Mouse (Mus musculus) kidney, embryonic 15.5 days (tissue): ENCODE results near the gene Taf4. TPM values are rescaled to one million over a fixed set of nuclear protein-coding genes. Genes with fewer than 3 reads are reported as not detected.
A peak's percentile ranks its signal among the peaks of the same experiment; 100 is the strongest.

Experiments used
- ATAC-seq: fragments of 200-750 bp; cut with Nextera tagmentation; replicated peaks from 2 replicates; pipeline ENCODE4 v1.8.0; 2017; ENCODE audit warnings: moderate TSS enrichment; ENCODE audit not compliant: low FRiP score
- H3K27ac ChIP-seq: fragments of 300-500 bp; sonication (generic); 2 replicates; pipeline ENCODE4 v1.5.1; 2015; ENCODE audit warnings: mild to moderate bottlenecking, inconsistent platforms
- H3K27me3 ChIP-seq: fragments of 300-500 bp; sonication (generic); 2 replicates; pipeline ENCODE4 v1.6.1; 2015; ENCODE audit warnings: inconsistent platforms
- H3K36me3 ChIP-seq: fragments of 300-500 bp; sonication (generic); 2 replicates; pipeline ENCODE4 v1.6.1; 2015; ENCODE audit warnings: inconsistent platforms
- H3K4me1 ChIP-seq: fragments of 300-500 bp; sonication (generic); 2 replicates; pipeline ENCODE4 v1.6.1; 2015; ENCODE audit warnings: inconsistent platforms
- H3K4me2 ChIP-seq: fragments of 300-500 bp; sonication (generic); 2 replicates; pipeline ENCODE4 v1.6.1; 2015; ENCODE audit warnings: moderate library complexity, mild to moderate bottlenecking, inconsistent platforms
- H3K4me3 ChIP-seq: fragments of 300-500 bp; sonication (generic); replicated peaks from 2 replicates; pipeline ENCODE4 v1.5.1; 2015; ENCODE audit warnings: mild to moderate bottlenecking, inconsistent platforms
- H3K9ac ChIP-seq: fragments of 300-500 bp; sonication (generic); 2 replicates; pipeline ENCODE4 v1.6.1; 2015; ENCODE audit warnings: mild to moderate bottlenecking, inconsistent platforms
- H3K9me3 ChIP-seq: fragments of 300-500 bp; sonication (generic); replicated peaks from 2 replicates; pipeline ENCODE4 v1.6.1; 2016; ENCODE audit warnings: inconsistent platforms
- WGBS: fragments of 180-500 bp; shearing (Covaris S2); methylation state at CpG from one replicate; pipeline ENCODE4 v1.1.7; 2015; ENCODE audit warnings: mixed read lengths; 5-methylcytosine and 5-hydroxymethylcytosine counted together
- polyA plus RNA-seq: library from polyadenylated mRNA; unstranded; fragments of >200 nt; fragmentation: Nextera tagmentation; extraction: Ambion mirVana; gene quantifications from 2 replicates; pipeline ENCODE4 v1.2.1, GENCODE M21; 2015

The Taf4 gene
- polyA plus RNA-seq, 1 experiment from 2014 or later: 3.9 TPM

- H3K9ac ChIP-seq: no peak overlapping the region
- H3K9me3 ChIP-seq: no peaks in the 10 kb centered on the region
- WGBS: 87% methylated on average over 6 of the region's 6 CpGs
- ATAC-seq: no peak
- no peak overlapping the region for H3K4me3 ChIP-seq
- peaks cover 92% of the 10 kb centered on the region for H3K36me3 ChIP-seq
- H3K27me3 ChIP-seq: no peaks in the 10 kb centered on the region
- H3K4me2 ChIP-seq: no peak overlapping the region
- H3K27ac ChIP-seq: no peak overlapping the region
- peaks cover under 1% of the 10 kb centered on the region; the same call in 1 of the 2 replicates for H3K4me1 ChIP-seq
Measured at GRCm38 (mm10) chr2:179924038-179924437, 52.4 kb downstream of the Taf4 start.

DNA sequence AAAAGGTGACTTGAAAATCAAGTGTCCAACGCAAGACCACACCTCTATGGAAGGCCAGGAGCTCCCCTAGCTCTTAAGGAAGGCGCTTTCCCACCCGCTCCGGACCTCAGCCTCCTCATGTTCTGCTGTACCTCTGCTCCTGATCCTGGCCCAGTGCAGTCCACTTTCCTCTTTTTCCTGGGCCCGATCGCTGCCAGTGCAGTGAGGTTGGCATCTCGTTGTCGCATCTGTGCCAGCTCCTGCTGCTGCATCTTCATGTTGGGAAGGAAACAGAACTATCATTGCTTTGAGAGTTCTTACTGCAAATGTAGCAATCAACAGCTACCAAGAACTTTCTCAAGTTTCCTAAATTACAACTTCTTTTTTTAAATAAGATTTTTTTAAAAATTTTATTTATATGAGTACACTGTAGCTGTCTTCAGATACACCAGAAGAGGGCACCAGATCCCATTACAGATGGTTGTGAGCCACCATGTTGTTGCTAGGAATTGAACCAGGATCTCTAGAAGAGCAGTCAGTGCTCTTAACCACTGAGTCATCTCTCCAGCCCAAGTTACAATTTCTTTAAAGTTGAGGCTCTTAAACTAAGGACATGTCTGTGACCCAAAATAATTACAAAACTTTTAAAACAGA lies 55.3 kb downstream of the Taf4 start:
- H3K36me3 ChIP-seq: peaks cover 89% of the 10 kb centered on the region
- H3K4me3 ChIP-seq: no peak overlapping the region
- H3K9me3 ChIP-seq: no peaks in the 10 kb centered on the region
- no peaks in the 10 kb centered on the region for H3K4me1 ChIP-seq
- no peaks in the 10 kb centered on the region for H3K27me3 ChIP-seq
- 96% methylated on average over 8 of the region's 8 CpGs for WGBS
- ATAC-seq: no peak
- H3K4me2 ChIP-seq: no peak overlapping the region
- H3K27ac ChIP-seq: no peak overlapping the region
- H3K9ac ChIP-seq: no peak overlapping the region

GRCm38 (mm10) chr2:179920042-179920441 lies 56.4 kb downstream of the Taf4 start:
- no peak overlapping the region for H3K4me2 ChIP-seq
- peaks cover 89% of the 10 kb centered on the region for H3K36me3 ChIP-seq
- no peak overlapping the region for H3K9ac ChIP-seq
- WGBS: 71% methylated on average over 4 of the region's 4 CpGs
- no peaks in the 10 kb centered on the region for H3K27me3 ChIP-seq
- H3K9me3 ChIP-seq: no peaks in the 10 kb centered on the region
- no peaks in the 10 kb centered on the region for H3K4me1 ChIP-seq
- no peak for ATAC-seq
- no peak overlapping the region for H3K4me3 ChIP-seq
- H3K27ac ChIP-seq: no peak overlapping the region

GRCm38 (mm10) chr2:179916877-179917673 lies 59.4 kb downstream of the Taf4 start:
- H3K27ac ChIP-seq: no peak overlapping the region
- 20% methylated on average over 5 of the region's 5 CpGs for WGBS
- peaks cover 87% of the 10 kb centered on the region for H3K36me3 ChIP-seq

DNA sequence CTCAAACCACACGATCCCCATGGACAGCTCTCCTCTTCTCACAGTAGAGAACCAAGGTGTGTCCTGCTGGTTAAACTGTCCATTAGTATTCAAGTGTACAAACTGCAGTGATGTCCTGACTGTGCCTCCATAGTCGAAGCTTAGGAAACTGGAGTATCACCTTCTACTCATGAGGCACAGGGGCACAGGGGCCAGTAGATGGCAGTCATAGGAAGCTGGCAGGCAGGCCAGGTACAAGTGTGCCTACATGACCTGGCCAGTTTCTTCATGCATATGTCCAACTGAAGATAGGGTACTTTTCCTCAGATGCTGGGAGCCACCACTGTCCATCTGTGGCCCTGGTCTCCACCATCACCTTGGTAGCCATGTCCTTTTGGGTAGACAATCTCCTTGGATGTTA lies 62.2 kb downstream of the Taf4 start:
- no peak for ATAC-seq
- WGBS: 63% methylated on average over 2 of the region's 2 CpGs
- no peaks in the 10 kb centered on the region for H3K9me3 ChIP-seq
- no peak overlapping the region for H3K4me2 ChIP-seq
- no peak overlapping the region for H3K4me3 ChIP-seq
- H3K4me1 ChIP-seq: peaks cover 13% of the 10 kb centered on the region
- peaks cover 72% of the 10 kb centered on the region for H3K36me3 ChIP-seq
- H3K9ac ChIP-seq: no peak overlapping the region
- no peaks in the 10 kb centered on the region for H3K27me3 ChIP-seq
- no peak overlapping the region for H3K27ac ChIP-seq

More at GRCm38 (mm10) chr2:179916877-179917673, 59.4 kb downstream of the Taf4 start:
- peaks cover 13% of the 10 kb centered on the region for H3K4me1 ChIP-seq
- no peaks in the 10 kb centered on the region for H3K27me3 ChIP-seq
- no peak overlapping the region for H3K9ac ChIP-seq
- no peaks in the 10 kb centered on the region for H3K9me3 ChIP-seq
- no peak overlapping the region for H3K4me3 ChIP-seq
- ATAC-seq: peak; percentile 52
- no peak overlapping the region for H3K4me2 ChIP-seq

GRCm38 (mm10) chr2:179913349-179913748 lies 63.1 kb downstream of the Taf4 start:
- H3K4me1 ChIP-seq: peaks cover 13% of the 10 kb centered on the region
- H3K9me3 ChIP-seq: no peaks in the 10 kb centered on the region
- no peak overlapping the region for H3K4me3 ChIP-seq
- H3K27me3 ChIP-seq: no peaks in the 10 kb centered on the region
- no peak overlapping the region for H3K4me2 ChIP-seq
- H3K36me3 ChIP-seq: peaks cover 65% of the 10 kb centered on the region
- H3K27ac ChIP-seq: peak overlapping the region; percentile 27; the same call in 1 of the 2 replicates
- no peak for ATAC-seq
- WGBS: 66% methylated on average over 15 of the region's 15 CpGs
- H3K9ac ChIP-seq: no peak overlapping the region

DNA sequence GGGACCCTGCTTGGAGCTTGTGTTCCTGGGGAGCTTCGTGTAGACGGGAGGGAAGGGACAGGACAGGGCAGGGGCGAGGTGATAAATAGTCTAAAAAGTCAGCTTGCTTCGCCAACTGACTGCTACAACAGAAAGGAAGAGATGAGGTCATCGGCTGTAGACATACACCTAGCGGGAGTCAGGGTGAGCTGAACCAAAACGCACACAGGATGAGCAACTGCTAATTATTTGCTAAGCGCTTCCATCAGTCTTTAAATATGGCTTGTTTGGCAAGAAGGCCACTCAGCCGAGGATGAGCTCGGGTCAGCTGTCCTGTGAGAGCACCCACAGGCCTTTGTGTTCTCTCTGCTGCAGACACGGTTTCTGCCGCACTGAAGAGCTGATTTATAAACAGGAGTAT lies 63.5 kb downstream of the Taf4 start:
- H3K27ac ChIP-seq: peak overlapping the region; percentile 27; the same call in 1 of the 2 replicates
- peaks cover 13% of the 10 kb centered on the region for H3K4me1 ChIP-seq
- no peaks in the 10 kb centered on the region for H3K27me3 ChIP-seq
- ATAC-seq: peak; percentile 47
- no peaks in the 10 kb centered on the region for H3K9me3 ChIP-seq
- peaks cover 65% of the 10 kb centered on the region for H3K36me3 ChIP-seq
- no peak overlapping the region for H3K9ac ChIP-seq
- H3K4me2 ChIP-seq: no peak overlapping the region
- 35% methylated on average over 12 of the region's 12 CpGs for WGBS
- H3K4me3 ChIP-seq: no peak overlapping the region

GRCm38 (mm10) chr2:179896949-179897348 lies 79.5 kb downstream of the Taf4 start:
- 83% methylated on average over 2 of the region's 2 CpGs for WGBS
- Histone ChIP-seq H3K4me1 (no peaks in the 10 kb centered on the region), H3K4me3 (no peak overlapping the region), H3K27me3 (no peaks in the 10 kb centered on the region), H3K4me2 (no peak overlapping the region), H3K36me3 (no peaks in the 10 kb centered on the region), H3K27ac (no peak overlapping the region), H3K9ac (no peak overlapping the region), H3K9me3 (no peaks in the 10 kb centered on the region)
- no peak for ATAC-seq

DNA sequence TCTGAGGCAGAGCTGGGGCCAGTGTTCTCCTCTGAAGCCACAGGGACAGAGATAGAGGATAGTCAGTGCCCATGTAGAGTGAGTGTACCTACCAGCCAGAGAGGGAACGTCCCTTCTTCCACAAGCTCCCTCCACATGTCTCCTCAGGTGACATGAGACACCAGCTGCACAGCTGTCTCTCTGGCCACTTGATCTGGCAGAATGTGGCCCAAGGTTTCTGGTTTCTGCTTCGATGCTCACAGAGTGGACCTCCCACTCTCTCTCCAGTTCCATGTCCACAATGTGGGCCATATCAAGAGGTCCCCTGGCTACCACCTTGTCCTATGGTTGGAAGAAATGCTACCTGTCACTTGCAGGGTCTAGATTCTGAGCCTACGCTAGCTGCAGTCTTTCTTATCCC lies 85.4 kb downstream of the Taf4 start:
- H3K4me2 ChIP-seq: no peak overlapping the region
- H3K9ac ChIP-seq: no peak overlapping the region
- H3K27me3 ChIP-seq: no peaks in the 10 kb centered on the region
- H3K9me3 ChIP-seq: no peaks in the 10 kb centered on the region
- 41% methylated on average over 3 of the region's 3 CpGs for WGBS
- no peak overlapping the region for H3K27ac ChIP-seq
- no peak overlapping the region for H3K4me3 ChIP-seq
- no peaks in the 10 kb centered on the region for H3K4me1 ChIP-seq
- ATAC-seq: peak; percentile 52
- peaks cover 7% of the 10 kb centered on the region; the same call in 1 of the 2 replicates for H3K36me3 ChIP-seq

DNA sequence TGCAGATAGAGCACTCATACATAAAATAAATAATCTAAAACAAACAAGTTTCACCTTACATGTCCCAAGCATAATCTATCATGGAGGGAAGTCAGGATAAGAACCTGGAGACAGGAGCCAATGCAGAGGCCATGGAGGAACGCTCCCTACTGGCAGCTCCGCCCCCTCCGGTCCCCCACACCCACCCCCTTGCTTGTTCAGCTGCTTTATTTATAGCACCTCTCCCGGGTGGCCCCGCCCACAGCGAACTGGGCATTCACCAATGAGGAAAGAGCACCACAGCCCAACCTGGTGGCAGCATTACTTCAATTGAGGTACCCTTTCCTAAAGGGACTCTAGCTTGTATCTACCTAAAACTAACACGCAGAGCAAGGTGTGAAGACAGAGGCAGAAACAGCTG lies 91.9 kb downstream of the Taf4 start:
- no peak for ATAC-seq
- no peak overlapping the region for H3K4me2 ChIP-seq
- WGBS: 33% methylated on average over 7 of the region's 7 CpGs

DNA sequence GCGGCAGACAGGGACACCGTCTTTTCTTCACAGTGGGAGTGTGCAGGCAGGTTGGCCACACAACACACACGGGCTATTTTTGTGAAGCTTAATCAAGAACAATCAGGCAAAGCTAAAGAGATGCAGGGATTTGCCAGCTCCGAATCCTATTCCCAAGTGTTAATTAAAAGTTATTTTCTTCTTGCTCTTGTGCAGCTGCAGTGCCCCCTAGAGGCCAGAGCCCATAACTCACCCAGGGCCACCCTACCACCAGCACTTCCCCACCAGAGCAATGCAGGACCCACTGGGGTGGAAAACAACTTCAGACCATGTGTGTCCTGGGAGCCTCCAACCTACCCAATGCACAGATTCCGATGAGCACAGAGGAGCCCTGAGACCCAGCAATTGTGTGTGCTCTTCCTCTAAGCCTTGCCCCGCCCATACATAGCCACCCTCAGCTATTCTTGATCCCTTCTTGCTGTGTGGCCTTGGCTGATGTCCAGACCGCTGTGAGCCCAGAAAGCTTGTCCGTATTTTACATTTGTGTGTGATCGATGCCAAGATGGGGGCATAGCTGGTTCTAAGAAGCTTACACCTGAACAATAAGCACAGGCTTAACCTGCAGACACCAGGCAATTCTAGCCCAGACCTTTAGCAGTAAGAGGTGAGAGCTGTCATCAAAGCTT lies 98.8 kb downstream of the Taf4 start:
- Histone ChIP-seq H3K4me2 (no peak overlapping the region), H3K9ac (no peak overlapping the region), H3K4me1 (no peaks in the 10 kb centered on the region), H3K36me3 (no peaks in the 10 kb centered on the region), H3K4me3 (no peak overlapping the region), H3K9me3 (no peaks in the 10 kb centered on the region), H3K27ac (no peak overlapping the region), H3K27me3 (no peaks in the 10 kb centered on the region)
- 70% methylated on average over 9 of the region's 9 CpGs for WGBS
- ATAC-seq: no peak

More for the DNA sequence above, 91.9 kb downstream of the Taf4 start:
- peaks cover 7% of the 10 kb centered on the region; the same call in 1 of the 2 replicates for H3K36me3 ChIP-seq
- H3K9me3 ChIP-seq: no peaks in the 10 kb centered on the region
- H3K9ac ChIP-seq: no peak overlapping the region
- no peak overlapping the region for H3K4me3 ChIP-seq
- H3K4me1 ChIP-seq: no peaks in the 10 kb centered on the region
- no peaks in the 10 kb centered on the region for H3K27me3 ChIP-seq
- no peak overlapping the region for H3K27ac ChIP-seq

GRCm38 (mm10) chr2:179875147-179875546 lies 101.3 kb downstream of the Taf4 start:
- Histone ChIP-seq H3K4me2 (no peak overlapping the region), H3K9ac (no peak overlapping the region), H3K27me3 (no peaks in the 10 kb centered on the region), H3K27ac (no peak overlapping the region), H3K9me3 (no peaks in the 10 kb centered on the region), H3K4me3 (no peak overlapping the region), H3K4me1 (no peaks in the 10 kb centered on the region), H3K36me3 (no peaks in the 10 kb centered on the region)
- WGBS: 3% methylated on average over 3 of the region's 3 CpGs
- peak; percentile 53 for ATAC-seq
